Mouse (Mus musculus) kidney, adult 2 months (tissue): ENCODE measurements around the gene Med28.

ENCODE experiments used
- CTCF ChIP-seq: fragments of 200-500 bp; conservative IDR thresholded peaks from 2 replicates; pipeline ENCODE4 v1.5.1; 2011; ENCODE audit warnings: low read depth, mild to moderate bottlenecking, control low read depth, low read length, moderate library complexity, mixed read lengths; ENCODE audit not compliant: insufficient read depth, insufficient read length
- POLR2A ChIP-seq: fragments of 200-500 bp; IDR thresholded peaks from one replicate; pipeline ENCODE4 v1.6.1; 2011; ENCODE audit warnings: low read depth, low read length, control low read depth

DNA sequence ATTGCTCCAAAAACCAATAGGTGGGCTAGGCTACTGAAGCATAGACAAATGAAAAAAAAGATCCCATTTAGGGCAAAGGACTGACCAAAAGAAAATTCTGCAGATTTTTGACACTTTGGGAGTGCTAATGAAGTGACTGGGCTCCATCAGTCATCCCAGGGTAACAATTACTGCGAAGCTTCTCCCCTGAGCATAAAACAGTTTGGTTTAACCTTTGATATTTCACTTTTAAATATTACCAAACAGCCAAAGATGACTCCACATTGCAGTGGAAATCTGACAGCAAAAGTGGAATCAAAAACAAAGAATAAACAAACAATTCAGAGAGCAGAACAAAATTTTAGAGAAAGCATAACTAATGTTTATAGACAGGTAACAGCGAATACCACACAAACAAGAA is 38.9 kb upstream of the Med28 start:
- no peak for TF ChIP-seq CTCF
- no peak for TF ChIP-seq POLR2A
